Mouse (Mus musculus): ENCODE measurements around the gene Chl1. TPM values are rescaled to one million over a fixed set of nuclear protein-coding genes. Genes with fewer than 3 reads are reported as not detected.

Gene Chl1
- total RNA-seq, 2 experiments from 2014 or later: 0.10 to 0.41 TPM

- DNase-seq: no peak
Measured at GRCm38 (mm10) chr6:103665677-103666316, 155.4 kb downstream of the Chl1 start.

- DNase-seq: no peak
Measured at GRCm38 (mm10) chr6:103673111-103673510, 162.7 kb downstream of the Chl1 start.

GRCm38 (mm10) chr6:103674332-103674731 is 163.9 kb downstream of the Chl1 start:
- peak; percentile 38 for DNase-seq

GRCm38 (mm10) chr6:103675145-103675544 is 164.8 kb downstream of the Chl1 start:
- DNase-seq: no peak

GRCm38 (mm10) chr6:103676664-103677063 is 166.3 kb downstream of the Chl1 start:
- no peak for DNase-seq

- DNase-seq: no peak
Measured at GRCm38 (mm10) chr6:103677072-103677471, 166.7 kb downstream of the Chl1 start.

GRCm38 (mm10) chr6:103682854-103683574 is 172.6 kb downstream of the Chl1 start:
- DNase-seq: peak; percentile 61

- no peak for DNase-seq
Measured at GRCm38 (mm10) chr6:103692511-103692910, 182.1 kb downstream of the Chl1 start.

GRCm38 (mm10) chr6:103697349-103698028 is 187.1 kb downstream of the Chl1 start:
- no peak for DNase-seq

- DNase-seq: no peak
Measured at GRCm38 (mm10) chr6:103699482-103699881, 189.1 kb downstream of the Chl1 start.

GRCm38 (mm10) chr6:103699895-103700294 is 189.5 kb downstream of the Chl1 start:
- DNase-seq: no peak

GRCm38 (mm10) chr6:103700336-103700735 is 189.9 kb downstream of the Chl1 start:
- DNase-seq: no peak

- DNase-seq: no peak
Measured at GRCm38 (mm10) chr6:103706366-103706765, 196.0 kb downstream of the Chl1 start.

GRCm38 (mm10) chr6:103739291-103739690 is 228.9 kb downstream of the Chl1 start:
- DNase-seq: no peak

GRCm38 (mm10) chr6:103742784-103743183 is 232.4 kb downstream of the Chl1 start:
- DNase-seq: no peak

GRCm38 (mm10) chr6:103746103-103746502 is 235.7 kb downstream of the Chl1 start:
- DNase-seq: peak; percentile 7

- DNase-seq: no peak
Measured at GRCm38 (mm10) chr6:103749122-103749773, 238.9 kb downstream of the Chl1 start.

GRCm38 (mm10) chr6:103753891-103754290 is 243.5 kb downstream of the Chl1 start:
- no peak for DNase-seq

GRCm38 (mm10) chr6:103766830-103767229 is 256.4 kb downstream of the Chl1 start:
- DNase-seq: no peak

- DNase-seq: no peak
Measured at GRCm38 (mm10) chr6:103781058-103781457, 270.7 kb downstream of the Chl1 start.

- no peak for DNase-seq
Measured at GRCm38 (mm10) chr6:103791077-103791632, 280.8 kb downstream of the Chl1 start.

GRCm38 (mm10) chr6:103795241-103795640 is 284.9 kb downstream of the Chl1 start:
- no peak for DNase-seq

Data from heart, postnatal 4 days (tissue).